Mouse (Mus musculus) left cerebral cortex, adult 18-20 months (tissue): Measurements from ENCODE around the gene Ctse. TPM values are rescaled to one million over a fixed set of nuclear protein-coding genes. Genes with fewer than 3 reads are reported as not detected.

Experiments used
- DNase-seq, 2 experiments: peaks; one replicate each; pipeline ENCODE4 v3.0.0; 2021 to 2022; ENCODE audit warnings: low spot score in 2 of 2, mixed read lengths in 1 of 2
- total RNA-seq, 2 experiments: library from RNA; stranded (reverse); gene quantifications; 2 replicates each; pipeline ENCODE4 v1.2.3; 2021

Ctse gene
- total RNA-seq, 2 experiments from 2014 or later: 0.16 TPM; not detected in 1

GRCm38 (mm10) chr1:131652670-131653443 is 14.8 kb downstream of the Ctse start:
- DNase-seq: no peak

GRCm38 (mm10) chr1:131655601-131656000 is 17.5 kb downstream of the Ctse start:
- DNase-seq: no peak

GRCm38 (mm10) chr1:131657945-131658354 is 19.8 kb downstream of the Ctse start:
- peak; percentile 93 to 94 for DNase-seq

- no peak for DNase-seq
Observed at GRCm38 (mm10) chr1:131659512-131660085, 21.5 kb downstream of the Ctse start.

- no peak for DNase-seq
Observed at GRCm38 (mm10) chr1:131660266-131660665, 22.2 kb downstream of the Ctse start.

DNA sequence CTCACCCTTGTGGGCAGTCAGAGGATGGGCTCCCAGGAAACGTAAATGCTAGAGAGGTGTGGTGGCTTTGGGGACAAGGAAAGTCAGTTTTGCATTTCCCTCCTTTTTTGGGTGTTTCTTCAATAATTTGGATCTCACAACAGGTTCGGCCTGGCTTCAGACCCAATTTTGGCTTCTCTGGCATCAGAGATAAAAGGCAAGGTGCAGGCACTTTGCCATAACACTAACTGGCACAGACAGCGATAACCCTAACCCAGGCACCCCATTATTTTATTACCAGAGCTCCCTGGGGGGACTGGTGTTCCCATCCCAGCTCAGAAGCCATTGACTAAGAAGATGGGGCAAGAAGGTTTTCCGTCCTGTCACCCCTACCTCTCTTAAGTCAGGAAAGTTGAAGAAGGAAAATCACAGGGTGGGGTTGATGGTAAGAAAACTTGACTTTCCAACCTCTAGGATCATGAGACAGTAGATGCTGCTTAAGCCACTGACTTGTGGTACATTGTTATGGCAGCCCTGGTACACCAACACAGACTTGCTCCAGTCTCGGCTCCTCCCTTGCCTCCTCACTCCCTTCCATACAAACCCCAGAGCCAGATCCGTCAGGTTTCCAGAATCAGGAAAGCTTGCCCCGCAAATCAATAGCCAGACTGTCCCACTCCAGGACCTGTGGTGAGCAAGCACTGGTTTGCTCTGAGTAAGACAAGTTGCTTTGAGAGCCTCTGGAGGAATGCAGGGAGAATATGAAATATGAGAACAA is 22.8 kb downstream of the Ctse start:
- DNase-seq: no peak

DNA sequence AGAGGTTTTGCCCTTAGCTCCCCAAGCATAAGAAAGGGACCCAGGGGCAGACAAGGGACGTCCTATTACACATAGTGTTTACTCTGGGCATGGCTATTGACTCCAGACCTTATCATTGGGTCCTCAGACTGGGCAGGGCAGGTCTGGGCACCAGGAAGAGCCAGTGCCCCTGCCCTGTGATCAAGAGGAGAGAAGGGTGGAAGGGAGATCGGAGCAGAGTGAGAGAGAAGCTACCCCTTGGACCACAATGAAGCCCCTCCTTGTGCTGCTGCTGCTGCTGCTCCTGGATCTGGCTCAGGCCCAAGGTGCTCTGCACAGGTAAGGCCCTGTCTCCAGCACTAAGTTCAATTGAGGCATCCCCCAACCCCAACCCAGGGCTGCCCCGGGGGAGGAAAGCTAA is 23.6 kb downstream of the Ctse start:
- DNase-seq: no peak

DNA sequence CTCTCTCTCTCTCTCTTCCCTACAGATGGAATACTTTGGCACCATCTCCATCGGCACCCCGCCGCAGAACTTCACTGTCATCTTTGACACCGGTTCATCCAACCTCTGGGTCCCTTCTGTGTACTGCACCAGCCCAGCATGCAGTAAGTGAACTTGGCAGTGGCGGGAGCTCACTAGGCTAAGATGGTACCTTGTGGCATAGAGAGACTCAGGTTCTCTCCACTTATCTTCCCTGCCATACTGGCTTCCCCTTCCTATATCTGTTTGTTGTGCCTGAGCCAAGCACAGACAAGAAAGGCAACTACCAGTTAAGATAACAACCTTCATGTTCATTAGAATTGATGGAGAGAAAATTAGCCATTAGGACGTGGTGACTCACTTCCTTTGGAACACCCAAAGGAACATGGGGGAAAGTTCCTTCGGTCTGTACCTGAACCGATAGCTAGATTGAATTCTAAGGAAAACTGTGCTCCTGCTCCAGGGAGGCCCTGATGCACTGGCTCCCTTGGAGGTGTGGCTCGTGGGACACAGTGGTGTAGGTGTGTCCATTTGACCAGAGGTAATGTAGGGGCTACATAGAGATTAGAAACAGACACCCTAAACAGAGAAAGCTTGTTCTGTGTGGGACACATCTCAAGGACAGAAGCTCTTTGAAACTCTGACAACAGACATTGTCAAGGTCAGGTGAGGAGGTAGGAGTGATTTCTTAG is 25.3 kb downstream of the Ctse start:
- DNase-seq: no peak

DNA sequence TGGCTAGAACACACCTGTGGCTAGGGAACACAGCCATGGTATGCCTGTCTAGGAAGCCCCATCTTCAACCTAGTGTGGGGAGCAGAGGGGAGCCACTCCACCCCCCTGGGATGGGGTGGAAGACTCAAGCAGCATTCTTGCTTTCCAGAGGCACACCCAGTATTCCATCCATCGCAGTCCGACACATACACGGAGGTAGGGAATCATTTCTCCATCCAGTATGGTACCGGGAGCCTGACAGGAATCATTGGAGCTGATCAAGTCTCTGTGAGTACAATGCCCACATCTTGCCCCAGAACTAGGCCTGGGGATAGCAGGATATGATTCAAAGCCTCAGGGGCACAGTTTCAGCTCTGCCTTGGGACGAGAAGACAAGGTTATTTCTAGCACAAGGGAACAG is 26.0 kb downstream of the Ctse start:
- DNase-seq: no peak

- DNase-seq: no peak
Observed at GRCm38 (mm10) chr1:131665886-131666285, 27.8 kb downstream of the Ctse start.

GRCm38 (mm10) chr1:131671113-131671512 is 33.0 kb downstream of the Ctse start:
- DNase-seq: no peak

GRCm38 (mm10) chr1:131672361-131672760 is 34.3 kb downstream of the Ctse start:
- no peak for DNase-seq

GRCm38 (mm10) chr1:131679644-131680043 is 41.5 kb downstream of the Ctse start:
- no peak for DNase-seq

DNA sequence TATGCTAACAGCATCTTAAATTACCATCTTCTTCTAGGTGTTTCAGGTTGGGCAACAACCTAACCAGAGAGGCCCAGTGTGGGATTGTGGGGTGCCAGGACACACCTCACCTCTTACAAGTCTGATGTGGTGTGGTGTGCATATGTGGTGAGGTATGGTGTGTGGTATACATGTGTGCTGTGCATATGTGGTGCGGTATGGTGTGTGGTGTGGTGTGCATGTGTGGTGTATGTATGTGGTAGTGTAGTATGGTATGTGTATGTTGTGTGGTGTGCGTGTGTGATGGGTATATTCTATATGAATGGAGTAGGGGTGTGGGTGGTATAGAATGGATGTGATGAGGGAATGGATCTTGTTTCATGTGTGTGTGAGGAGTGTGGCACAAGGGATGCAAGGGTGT is 49.6 kb downstream of the Ctse start:
- DNase-seq: no peak

GRCm38 (mm10) chr1:131688475-131688874 is 50.4 kb downstream of the Ctse start, which contains the start of gene Rab7b:
Rab7b (plus strand) TSS chr1:131688695.
- DNase-seq: no peak

DNA sequence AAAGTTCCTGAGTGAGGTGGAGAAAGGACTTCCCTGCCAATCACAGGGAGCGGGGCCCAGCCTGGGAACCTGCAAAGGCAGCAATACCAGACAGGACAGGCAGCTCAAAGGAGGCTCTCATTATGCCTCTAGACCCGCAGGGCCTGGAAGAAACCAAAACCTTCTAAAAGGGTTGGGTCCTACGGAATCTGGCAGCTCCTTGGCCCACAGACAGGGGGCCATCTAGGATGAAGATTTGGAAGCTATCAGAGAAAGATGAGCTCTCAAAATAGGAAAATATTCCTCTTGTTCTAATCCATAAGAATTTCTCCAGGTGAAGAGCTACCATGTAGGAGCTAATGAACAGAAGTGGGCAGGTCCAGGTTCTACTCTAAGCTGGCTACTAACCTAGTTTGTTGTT is 50.9 kb downstream of the Ctse start:
- DNase-seq: no peak

DNA sequence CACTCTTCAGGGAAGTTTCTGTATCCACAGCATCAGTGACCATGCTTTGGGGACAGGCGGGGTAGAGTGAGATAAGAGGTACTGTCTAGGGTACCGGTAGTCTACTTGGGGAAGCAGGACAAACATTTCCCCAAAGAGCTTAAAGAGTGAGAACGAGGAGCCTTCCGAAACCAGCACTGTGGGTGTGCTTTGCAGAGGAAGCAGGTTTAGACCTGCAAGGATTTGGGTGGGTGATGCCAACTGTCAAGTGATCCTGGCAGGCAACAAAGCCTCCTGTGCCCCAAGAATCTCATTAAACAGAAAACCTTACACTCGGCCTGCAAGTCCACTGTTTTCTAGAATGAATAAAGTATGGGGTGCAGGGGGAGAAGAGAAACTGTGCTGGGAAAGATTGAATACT is 51.8 kb downstream of the Ctse start:
- peak in 1 of 2 experiments; percentile 13 for DNase-seq

DNA sequence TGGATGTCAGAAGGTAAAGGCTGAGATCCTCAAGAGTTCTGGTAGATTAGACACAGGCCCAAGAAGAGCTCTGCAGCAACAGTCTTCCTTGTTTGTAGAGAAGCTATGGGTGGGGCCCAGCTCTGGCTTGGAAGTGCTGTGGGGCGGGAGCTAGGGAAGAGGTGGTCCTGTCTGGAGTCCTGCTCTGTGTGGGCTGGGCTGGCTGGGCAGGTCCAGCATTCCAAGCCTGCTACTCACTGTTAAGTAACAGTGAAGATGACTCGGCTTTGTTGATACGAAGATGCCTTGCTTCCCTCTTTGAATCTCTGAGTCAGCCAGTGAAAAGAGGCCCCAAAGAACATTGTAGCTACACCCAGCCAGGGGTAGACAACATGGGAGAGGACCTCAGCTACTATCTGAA is 52.3 kb downstream of the Ctse start:
- peak; percentile 20 to 28 for DNase-seq

DNA sequence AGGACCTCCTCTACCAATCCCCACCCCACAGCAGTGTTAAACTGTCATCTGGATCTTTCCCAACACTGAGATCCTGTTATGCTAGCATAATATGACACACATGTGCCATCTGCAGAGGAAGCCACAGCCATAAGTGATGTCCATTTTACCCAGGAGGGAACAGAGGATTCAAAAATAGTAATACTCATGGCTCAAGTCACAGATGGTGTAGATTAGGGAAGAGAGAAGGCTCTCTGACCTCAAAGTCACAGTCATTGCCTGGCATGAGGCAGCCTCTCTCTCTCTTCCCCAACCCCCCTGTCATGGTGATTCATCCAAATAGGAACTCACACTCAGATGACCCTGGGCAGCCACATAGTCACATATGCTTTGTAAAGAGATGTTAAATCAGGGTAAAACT is 53.2 kb downstream of the Ctse start:
- no peak for DNase-seq

DNA sequence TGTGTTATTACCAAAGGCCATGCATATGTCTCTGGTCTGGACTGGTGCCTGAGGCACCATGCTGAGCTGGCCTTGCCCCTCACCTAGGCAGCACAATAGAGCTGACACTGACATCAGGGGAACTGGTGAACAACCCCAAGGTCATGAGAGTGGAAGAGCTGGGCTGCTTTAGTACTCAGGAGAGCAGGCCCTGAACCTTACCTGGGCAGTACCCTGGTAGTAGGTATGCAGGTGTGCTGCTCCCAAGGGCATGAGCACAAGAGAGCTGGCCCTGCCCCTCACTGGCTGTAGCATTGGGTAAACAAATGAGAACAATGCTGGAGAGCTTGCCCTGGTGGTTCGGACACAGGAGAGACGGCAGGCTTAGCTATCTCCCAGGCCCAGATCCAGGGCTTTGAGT is 57.2 kb downstream of the Ctse start:
- no peak for DNase-seq

DNA sequence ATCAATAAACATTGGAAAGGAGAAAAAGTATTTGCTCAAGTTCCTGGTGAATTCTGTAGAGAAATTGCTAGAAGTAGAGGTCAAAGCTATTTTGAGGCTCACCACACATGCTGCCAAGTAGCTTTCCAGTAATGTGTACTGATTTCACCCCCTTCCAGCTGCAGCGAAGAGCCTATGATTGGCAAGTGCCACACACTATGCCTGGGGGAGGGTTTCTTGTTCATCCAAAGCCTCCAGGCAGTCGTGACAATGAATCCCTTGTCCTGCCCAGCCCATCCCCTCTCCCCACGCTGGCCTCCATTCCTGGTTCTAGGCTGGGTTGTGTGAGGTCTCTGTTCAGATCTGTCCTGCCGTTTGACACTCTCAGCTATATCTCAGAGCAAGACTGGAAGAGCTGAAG is 58.2 kb downstream of the Ctse start:
- DNase-seq: no peak

DNA sequence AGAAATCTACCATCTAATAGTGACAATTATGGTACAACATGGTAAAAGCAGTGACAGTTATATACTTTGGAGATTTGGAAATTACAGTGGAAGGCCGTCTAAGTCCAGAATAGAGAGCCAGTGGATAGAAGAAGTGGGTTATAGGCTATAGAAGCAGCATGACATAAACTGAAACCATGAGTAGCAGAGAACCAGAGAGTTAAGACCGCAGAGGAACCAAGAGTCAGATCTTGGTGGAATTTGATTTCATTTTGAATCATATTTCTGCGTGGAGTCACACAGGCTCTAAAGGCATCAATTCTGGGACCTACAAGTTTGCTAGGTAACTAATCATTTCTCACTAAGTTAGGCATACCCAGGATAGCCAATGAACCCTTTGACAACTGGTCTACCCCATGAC is 60.7 kb downstream of the Ctse start:
- DNase-seq: no peak
